Mouse (Mus musculus): ENCODE data around the gene Card9.

Gene Card9

DNA sequence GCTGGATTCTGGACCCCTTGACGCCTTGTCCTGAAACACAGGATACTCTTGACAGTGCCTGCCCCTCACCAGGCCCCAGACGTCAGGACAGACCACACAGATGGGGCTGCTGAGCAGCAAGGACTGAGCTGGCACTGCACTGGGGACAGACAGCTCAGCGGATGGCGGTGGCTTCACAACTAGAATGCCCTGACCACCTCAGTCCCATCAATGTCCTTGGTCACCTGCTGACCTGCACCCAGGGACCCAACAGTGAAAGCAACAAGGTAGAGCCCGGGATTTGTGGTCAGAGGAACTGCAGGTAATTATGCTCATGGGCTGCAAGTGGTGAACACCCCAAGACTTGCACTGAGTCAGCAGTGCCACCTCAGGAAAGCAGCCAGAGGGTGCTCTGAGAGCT, 2.3 kb upstream of the Card9 start:
- no peak for DNase-seq (ENCODE audit: low spot score)

DNA sequence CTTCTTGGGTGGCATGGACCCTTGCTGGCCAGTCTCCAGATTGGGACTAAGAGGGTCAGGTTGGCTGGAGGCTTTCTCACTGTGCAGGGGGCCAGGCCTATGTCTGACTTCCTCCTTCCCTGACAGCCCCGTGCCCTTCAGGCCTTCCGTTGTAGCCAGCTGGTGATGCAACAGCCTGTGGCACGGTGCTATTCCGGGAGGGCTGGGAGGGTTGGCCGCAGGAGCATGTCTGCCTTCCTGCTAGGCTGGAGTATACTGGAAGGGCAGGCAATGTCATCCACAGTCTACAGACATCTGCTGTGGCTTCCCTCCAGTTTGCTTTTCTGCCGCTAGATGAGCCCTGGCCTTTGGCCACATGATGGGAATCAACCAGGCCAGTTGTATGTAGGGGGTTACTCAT, 735 bp downstream of the Card9 start:
- no peak for DNase-seq (ENCODE audit: low spot score)

DNA sequence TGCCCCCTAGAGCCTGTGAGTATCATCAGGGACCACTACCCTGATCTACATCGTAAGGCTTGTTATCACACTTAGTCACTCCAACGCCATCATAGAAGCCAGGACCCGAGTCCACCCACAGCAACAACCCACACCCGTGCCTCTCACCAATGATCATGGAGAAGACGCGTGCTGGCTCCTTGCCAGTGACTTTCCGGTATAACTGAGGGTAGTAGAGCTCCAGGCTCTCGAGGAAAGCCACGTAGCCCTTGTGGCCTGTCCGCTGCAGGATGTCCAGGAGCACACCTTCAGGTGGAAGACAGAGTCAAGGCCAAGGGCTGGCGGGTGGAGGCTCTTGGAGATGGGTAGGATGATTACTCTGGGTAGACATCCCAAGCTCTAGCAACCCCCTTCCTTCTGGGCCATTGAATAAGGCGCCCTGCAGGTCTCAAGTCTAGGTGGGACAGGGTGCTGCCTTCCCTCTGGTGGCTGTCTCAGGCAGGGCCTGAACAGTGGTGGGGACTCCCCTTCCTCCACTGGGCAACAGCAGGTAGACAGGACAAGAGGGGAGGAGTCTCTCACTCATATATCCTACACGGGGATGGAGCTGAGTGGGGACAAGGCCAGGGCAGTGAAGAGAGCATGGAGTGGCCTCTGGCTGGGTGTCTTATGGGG, 1.9 kb downstream of the Card9 start:
- DNase-seq (ENCODE audit: low spot score), result no peak

DNA sequence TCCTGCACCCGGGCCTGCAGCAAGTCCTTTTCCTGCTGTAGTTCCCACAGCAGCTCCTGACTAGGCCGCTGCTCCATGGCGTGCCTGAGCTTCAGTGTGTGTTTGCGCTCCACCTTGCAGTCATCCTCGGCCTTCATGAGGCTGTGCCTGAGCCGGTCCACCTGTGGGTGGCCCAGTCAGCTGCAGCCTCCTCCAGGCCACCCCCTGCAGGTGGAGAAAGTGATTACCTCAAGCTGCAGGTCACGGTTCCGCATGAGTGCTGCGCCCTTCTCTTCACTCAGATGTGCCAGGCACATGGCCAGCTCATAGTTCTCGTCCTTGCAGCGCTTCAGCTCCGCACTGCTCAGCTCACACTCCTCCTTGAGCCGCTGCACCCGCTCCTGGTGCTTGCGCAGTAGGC, 3.2 kb downstream of the Card9 start:
- DNase-seq (ENCODE audit: low spot score), result no peak

DNA sequence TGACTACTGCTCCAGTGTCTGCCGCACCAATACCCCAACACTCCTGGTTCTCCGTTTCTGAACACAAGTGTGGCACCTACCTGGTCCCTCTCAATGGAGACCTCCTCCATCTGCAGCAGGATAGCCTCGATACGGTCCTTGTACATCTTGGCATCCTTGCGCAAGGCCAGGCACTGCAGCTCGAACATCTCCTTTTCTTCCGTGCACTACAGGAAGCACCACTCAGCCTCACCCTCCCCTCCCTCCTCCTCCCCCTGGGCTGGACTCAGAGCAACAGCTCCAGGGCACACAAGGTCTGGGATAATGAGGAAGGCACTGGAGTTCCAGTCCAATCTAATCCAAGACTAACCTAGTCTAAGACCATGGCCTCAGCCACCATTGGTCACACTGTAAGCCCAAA, 4.0 kb downstream of the Card9 start:
- no peak for DNase-seq (ENCODE audit: low spot score)

DNA sequence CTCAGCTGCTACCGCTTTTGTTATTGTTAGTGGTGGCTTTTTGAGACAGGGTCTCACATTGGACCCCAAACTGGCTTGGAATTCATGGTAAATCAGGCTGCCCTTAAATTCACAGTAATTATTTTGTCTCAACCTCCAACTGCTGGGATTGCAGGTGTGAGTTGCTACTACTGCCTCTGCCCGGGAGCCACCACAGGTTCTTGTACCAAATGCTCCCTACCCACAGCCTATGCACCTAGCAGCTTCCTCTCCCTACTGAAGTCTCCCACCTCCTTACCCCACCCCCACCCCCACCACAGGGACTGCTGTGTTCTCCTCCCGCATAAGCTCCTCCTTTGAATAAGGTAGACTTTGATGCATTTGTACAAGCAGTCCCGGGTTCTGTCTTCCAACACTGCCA, 4.5 kb downstream of the Card9 start:
- DNase-seq (ENCODE audit: low spot score), result no peak

DNA sequence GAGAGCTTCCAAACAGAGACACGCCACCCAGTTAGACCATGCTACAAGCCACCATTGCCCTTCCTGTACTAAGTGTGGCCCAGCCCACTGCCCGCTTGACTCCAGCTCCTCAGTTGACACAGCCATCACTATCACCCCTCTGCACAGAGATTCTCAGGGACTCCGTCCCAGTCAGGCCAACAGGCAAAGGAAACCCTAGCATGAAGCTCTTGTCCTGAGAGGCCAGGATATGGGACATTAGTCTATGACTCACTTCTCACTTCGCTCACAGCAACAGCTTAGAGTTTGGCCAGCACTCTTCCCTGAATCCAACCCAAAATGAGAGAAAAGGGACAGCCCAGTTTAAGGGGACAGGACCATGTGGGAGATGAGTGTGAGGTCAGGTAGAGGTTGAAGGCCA, 6.3 kb downstream of the Card9 start:
- DNase-seq (ENCODE audit: low spot score), result no peak

DNA sequence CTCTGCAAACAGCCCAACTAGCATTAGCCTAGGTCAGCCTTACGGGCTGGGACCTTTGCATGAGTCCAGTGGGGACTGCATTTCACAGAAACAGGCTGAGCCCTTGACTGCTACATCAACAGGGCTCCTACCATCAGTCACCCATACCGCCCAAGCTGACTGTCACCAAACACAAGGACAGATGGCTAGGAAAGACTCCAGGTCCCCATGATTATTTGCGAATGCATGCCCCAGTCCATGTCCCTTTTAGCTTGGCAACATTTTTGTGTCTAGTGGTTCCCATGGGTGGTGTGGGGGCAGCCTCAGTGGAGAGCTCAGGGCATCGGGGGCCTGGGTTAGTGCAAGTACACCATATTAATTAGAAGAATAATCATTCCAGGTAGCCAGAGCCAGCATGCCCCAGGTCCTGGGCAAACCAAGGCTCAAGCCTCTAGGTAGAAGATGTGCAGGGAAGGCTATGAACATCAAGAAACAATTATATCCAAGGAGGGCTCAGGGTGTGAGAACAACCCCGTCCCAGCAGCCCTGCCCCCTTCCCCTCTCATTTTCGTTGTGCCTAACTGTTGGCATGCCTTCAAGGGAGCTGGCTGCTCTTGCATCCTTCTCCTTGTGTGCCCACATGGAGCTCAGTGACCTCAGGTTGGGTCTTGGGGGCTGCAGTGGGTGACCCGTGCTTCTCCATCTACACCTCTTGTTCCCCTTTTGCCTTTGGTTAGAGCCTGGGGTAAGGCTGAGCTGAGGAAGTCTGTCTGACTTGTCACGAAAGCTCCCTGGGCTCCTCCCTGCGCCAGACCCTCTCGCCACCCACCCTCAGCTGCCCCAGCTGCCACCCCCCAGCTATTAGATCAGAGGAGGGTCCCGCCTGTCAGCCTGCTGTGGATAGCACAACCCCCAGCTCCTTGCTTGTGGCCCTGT, 7.4 kb downstream of the Card9 start:
- no peak for DNase-seq (ENCODE audit: low spot score)

DNA sequence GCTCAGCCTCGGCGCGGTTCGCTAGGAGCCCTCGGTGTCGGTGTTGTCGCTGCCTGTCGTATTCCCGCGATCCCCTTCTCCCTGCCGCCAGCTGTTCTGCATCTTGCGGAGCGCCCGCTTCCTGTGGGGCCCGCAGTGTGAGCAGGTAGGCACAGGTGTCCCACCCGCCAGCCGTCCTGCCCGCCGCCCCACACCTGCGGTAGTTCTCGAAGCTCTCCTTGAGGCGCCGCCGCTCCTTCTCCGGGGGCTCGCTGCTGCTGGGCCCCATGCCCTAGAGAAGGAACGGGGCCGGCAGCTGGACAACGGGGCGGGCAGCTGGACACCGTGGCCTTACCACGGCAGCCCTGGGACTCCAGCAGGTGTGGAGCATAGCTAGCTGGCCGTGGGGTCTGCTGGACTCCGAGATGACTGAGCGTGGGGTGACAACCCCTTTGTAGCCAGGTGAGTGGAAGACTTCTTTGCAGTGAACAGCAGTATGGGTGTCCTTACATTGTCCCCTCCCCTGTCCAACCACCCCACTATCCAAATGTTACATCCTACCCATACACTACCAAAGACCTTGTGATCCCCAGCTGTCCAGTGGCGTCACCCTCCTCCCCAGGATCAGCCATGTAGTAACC, 8.3 kb downstream of the Card9 start:
- DNase-seq (ENCODE audit: low spot score), result peak; percentile 24

DNA sequence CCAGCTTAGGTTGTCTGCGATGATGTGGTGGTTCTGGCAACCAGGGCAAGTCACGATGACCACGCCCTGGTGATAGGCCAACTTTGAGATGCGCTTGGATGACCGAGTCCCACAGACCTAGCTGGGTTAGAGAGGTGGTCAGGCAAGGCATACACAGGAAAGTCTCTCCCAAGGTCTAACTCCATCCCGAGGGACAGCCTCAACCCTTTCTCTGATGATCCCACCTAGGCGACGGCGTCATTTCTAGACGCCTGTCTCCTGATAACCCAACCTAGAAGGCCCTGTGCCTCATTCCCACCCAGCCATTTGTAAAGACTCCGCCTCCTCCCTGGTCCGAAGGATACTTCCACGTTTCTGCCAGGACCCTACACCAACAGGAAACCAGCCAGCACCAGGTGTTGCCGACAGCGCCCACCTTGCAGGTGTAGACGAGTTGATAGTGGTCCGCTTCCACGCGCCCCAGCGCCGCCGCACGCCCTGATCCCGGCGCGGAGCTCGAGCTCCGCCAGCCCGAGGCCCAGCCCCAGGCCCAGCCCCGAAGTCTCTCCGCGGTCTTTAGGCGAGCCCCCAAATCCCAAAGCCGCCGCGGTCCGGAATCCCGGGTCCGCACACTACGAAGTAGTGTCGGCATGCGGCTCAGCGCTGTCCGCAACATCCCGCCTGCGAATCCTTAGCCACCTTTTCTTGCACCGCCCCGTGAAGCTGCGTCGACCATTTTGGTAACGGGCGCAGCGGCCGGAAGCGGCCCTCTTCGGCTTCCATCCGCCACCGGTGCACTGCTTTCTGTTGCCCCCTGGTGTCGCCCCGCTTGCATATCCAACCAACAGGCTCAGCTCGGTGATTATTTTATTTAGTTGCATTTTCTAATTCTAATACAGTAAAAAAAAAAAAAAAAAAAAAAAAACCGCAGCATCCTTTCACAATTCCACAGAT, 9.1 kb downstream of the Card9 start, which contains the start of gene Dnlz:
Gene Dnlz, minus strand, starts transcription at position 753 of the 933 bp plus-strand sequence.
- peak; percentile 90 for DNase-seq (ENCODE audit: low spot score)

DNA sequence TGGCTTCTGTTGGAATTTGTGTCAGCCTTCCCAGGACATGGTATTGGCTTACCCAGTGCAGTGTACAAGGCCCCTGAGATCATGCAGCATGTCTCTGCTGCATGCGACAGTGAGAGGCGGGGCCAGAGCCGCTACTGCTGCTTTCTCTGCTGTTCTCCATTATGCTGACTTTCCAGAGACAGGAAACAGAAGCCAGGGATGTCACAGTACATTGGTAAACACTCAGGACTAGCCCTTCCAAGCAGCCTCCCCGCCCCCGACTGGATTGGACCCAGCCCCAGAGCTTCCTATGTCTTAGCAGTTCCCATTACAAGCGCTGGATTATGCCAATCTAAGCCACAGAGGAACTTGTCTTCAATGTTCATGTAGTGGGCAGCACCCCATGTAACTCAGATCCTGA, 12.5 kb downstream of the Card9 start:
- no peak for DNase-seq (ENCODE audit: low spot score)

DNA sequence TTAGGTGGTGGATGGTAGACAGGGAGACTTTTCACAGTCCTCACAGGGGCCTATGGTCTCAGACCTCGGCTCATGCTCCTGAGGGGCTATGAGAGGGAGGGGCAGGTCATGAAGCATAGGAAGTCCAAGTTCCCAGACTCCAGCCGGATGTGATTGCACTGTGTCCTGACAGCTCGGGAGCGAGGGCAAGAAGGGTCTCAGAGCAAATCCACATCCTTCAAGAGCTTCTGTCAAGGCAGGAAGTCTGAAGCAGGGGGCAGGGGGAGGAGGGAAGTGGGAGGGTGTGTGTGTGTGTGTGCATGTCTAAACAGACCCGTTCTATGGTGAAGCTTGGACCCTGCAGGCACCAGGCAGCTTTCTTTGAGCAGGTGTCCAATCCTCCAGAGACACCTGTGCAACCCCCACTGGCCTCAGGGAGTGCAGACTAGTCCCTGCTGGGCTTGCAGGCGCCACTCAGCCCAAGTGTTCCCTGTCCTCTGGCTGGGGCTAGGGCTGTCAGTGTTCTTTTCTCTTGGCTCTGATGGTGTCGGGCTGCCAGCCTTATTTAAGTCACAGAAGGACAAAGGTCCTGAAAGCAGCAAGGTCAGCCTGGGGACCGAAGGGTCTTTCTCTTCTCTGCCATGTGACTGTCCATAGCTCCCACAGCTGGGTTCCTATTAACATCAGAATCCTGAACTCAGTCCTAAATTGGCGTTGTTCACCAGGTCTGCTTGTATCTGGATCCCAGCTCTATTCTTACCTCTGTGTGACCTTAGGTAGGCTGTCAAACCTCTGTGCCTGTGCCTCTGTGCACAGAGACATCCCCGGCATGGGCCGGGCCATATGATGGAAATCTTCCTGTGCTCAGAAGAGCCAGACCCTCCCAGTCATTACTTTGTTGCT, 17.9 kb downstream of the Card9 start:
- no peak for DNase-seq (ENCODE audit: low spot score)

DNA sequence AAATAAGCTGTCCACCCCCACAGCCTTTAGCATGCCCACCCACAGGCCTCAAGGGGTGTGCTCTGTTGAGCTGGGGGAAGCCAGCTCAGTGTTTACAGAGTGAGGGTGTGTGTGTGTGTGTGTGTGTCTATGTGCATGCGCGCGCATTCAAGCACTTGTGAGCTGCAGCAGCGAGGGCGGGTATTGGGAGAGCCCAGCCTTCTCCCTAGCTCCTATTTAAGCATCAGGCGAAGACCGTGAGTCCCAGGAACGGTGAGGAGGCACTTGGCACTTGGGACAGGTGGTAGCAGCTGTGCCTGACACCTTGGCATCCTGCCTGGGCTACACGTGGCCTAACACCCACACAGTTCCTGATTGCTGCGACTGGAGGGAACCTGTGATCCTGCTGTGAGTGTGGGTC, 18.7 kb downstream of the Card9 start:
- DNase-seq (ENCODE audit: low spot score), result peak; percentile 36

DNA sequence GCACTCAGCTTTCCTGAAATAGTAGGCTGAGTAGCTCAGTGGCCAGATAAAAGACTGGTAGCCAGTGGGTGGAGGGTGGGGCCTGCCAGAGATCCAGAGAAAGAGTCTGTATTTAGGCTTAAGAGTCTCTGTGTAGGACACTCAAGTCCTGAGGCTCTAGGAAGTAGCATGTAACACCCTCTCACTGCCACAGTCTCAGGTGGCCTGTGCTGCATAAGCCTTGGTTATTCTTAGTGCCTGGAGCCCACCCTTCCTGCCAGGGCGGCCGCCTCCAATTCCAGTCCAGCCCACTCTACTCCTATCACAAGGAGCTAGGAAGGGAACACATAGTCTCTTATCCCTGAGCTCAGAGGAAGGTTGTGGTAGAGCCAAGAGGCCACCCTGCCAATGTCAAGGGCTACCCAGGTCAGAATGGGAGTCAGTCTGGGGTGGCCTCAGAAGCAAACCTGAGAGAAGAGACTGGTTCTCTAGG, 19.2 kb downstream of the Card9 start:
- no peak for DNase-seq (ENCODE audit: low spot score)

DNA sequence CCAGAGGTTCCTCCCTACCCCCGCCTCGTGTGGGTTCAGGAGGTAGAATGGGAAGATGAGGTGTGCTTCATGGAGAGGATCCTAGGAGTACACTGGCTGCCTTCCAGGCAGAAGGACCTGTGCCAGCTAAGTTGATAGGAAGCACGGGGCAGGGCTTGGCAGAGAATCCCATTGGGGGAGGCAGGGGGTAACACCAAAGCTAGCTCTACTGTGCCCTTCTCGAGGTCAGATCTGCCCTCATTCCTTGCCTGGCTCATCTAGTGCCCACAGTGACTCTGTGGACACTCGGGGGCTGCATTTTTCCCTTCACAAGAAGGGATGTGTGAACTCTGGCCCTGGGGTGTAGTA, 21.5 kb downstream of the Card9 start:
- peak; percentile 49 for DNase-seq (ENCODE audit: low spot score)

DNA sequence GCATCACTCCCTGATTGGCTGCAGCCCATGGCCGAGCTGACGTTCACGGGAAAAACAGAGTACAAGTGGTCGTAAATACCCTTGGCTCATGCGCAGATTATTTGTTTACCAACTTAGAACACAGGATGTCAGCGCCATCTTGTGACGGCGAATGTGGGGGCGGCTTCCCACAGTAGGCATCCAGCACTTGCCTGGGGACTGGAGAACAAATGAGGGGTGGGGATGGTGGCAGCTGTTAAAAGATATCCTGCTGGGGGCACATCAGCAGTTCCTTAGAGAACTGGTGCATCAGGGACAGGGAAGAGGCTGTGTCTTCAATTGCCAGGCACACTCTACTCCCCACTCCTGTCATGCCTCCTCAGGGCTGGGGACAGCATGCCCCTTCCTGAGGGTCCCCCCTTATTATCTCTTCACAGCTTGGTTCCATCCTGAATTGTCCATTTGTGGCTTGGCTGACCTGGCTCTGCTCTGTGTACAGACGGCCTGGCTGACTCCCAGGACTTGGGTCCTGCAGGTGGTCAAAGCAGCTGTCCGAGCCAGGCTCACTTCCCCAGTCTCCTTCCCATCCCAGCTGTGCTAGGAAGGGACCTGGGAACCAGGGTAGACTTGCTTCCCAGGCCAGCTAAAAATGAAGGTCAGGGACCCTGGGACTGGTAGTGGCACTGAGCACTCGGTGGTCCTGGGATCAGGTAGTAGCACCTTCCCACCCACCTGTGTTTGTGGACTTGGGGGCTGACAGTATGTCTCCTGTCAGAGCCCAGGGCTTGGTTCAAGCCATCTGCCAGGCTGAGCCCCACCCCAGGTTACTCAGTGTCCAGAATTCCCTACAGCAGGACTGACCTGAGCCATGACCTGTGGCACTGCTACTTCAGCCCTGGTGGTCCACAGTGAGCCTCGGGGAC, 22.2 kb downstream of the Card9 start:
- no peak for DNase-seq (ENCODE audit: low spot score)

DNA sequence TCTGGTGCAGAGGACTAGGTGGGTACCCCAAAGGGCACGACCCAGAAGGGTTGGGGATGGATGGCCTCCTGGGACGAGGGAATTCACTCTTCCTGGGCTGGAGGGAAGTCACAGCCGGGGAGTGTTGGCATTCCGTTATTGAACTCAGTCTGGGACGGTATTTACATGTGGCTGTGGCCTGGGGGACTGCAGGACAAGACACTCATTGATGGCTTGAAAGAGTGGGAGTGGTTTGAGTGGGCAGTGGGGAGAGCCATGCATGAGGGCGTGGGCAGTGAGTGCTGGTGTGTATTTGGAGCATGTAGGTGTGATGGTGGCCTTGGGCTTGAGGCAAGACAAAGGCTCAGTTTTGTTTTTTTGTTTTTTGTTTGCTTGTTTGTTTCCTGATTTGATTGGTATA, 30.0 kb downstream of the Card9 start:
- DNase-seq (ENCODE audit: low spot score), result no peak

DNA sequence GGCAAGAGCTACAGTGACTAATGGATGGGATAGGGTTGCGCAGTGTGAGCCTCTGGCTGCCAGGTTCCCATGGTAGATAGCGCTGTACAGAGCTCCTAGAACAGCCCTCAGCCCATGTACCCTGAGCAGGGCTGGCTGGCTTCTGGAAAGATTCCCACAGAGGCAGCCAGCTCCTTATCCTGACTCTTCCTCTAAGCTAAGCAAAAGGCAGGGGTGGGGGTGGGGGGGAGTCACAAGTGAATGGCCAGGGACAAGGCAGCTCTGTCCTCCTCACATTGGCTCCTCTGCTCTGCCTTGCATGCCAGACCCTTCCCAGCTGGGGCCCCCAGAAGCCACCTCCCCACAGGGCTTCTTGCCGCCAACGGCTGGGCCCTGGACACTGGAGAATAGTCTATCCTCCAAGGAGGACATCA, 30.7 kb downstream of the Card9 start:
- DNase-seq (ENCODE audit: low spot score), result no peak

DNA sequence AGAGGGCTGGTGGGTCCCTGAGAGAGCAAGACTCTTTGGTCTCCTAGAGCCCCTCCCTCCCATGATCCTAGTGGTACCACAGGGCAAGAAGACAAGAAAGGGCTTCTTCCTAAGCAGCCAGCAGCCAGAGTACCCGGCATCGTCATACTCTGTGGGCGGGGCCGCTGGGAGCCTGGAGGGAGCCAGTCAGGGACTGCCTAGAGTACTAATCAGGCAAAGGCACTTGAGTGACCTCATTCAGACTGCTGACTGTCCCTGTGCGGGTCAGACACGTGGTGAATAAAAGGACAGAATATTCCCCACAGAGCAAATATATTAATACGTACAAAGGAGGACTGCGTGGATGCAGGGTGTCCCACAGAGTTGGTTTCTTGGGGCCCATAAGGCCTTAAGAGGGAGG, 31.3 kb downstream of the Card9 start:
- DNase-seq (ENCODE audit: low spot score), result no peak

DNA sequence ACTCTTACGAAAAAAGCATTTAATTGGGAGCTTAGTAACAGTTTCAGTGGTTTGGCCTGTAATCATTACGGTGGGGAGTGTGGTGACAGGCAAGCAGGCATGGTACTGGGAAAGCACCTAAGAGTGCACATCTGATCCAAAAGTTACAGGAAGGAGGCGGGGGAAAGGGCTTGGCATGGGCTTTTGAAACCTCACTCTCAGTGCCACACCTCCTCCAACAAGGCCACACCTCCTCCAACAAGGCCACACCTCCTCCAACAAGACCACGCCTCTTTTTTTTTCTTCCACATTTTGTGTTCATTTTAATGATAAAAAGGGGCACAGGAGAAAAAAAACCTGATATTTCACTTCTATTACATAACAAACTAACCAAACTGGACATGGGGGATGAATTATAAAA, 32.9 kb downstream of the Card9 start:
- DNase-seq (ENCODE audit: low spot score), result no peak

Measured in ovary, postnatal 14 days (tissue).